Mouse (Mus musculus) embryonic stem cell, embryonic (primary cell): ENCODE data around the gene Rasa4.

ENCODE experiments used
- CTCF ChIA-PET, 4 experiments: fragments of 300-600 bp in 2 of 4; fragments of 350-600 bp in 2 of 4; sonication (Branson Sonifier 250); formaldehyde crosslinking; loops; one replicate each; lab custom pipeline; 2022; ENCODE audit warnings: inconsistent platforms in 2 of 4; lab: Charles Lee
- POLR2A ChIA-PET, 4 experiments: fragments of 300-600 bp in 2 of 4; fragments of 350-600 bp in 2 of 4; sonication (Branson Sonifier 250); formaldehyde crosslinking; loops; one replicate each; lab custom pipeline; 2022; ENCODE audit warnings: antibody characterized with exemption in 4 of 4, inconsistent platforms in 1 of 4; lab: Charles Lee

The Rasa4 gene

DNA sequence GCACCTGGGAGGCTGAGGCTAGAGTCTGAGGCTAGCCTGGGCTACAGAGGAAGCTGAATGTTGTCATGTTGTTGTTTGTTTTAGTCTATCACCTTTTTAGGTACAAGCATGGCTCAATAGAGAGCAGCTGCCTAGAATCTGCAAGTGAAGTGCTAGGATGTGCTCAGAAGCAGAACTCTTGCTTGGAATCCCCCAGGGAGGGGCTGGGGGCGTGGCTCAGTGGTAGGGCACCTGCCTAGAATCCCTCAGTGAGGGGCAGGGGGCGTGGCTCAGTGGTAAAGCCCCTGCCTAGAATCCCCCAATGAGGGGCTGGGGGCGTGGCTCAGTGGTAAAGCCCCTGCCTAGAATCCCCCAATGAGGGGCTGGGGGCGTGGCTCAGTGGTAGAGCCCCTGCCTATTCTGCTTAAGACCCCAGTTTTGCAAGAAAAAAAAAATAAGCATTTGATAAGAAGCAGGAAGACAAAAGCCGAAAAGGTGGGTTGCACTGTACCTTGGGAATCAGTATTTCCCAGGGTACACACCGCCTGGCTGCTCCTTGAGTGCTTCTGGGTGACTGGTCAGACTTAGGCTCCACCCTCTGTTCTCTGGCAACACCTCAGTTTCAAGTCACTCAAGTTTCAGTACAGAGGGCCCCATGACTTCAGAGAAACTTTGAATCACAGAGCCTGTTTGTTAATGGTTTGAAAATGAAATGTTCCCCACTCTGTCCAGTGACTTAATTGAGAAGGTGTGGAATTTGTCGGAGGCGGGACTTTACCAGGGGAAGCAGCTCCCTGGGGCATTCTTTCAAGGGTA lies 30.7 kb upstream of the Rasa4 start:
- ChIA-PET POLR2A (interaction anchor here (0.6 to 1.7 kb wide), 8 partner anchors 7 to 117 kb away, joined by 3 to 14 read pairs (median 4); no protein-coding TSS in a partner anchor), CTCF (interaction anchor here in 3 of 4 experiments (0.6 to 2.8 kb wide), 11 partner anchors 9 to 155 kb away, joined by 3 to 9 read pairs (median 4); no protein-coding TSS in a partner anchor)

DNA sequence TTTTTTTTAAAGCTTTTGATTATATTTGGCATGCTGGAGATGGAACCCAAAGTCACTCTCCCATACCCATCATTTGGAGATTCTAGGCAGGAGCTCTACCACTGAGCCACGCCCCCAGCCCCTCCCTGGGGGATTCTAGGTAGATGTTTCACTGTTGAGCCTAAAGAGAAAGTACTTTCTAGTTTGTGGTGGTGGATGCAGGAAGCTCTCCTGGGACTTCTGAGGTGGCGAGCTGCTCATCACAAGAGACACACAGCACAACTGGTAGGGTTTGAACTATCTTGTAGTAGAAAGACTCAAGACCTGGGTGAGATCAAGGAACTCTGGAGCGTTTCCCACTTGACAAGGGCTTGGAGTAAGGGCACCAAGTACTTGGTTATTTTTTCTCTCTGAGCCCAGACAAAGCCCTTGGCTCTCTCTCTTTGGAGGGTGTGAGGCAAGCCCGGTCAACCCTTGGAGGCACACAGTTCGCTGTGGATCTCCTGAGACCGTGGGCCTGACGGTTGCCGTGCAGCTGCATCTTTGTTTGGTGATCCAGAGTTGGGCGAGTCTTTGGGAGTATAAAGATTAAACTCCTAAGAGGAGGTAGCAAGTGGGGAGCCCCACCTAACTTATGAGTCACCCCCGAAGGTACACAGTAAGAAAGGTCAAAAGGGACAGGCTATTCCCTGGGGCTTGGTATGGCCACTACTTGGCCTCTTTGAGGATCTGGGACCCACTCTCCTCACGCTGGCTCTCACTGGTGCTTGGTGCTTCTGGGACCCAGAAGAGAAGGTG lies 29.2 kb upstream of the Rasa4 start, which contains the start of gene Upk3bl:
Gene Upk3bl (plus strand): TSS at position 192 of the 777 bp plus-strand sequence.
- ChIA-PET POLR2A (interaction anchor here in 2 of 4 experiments (0.6 to 1.6 kb wide), 5 partner anchors 9 to 196 kb away, joined by 3 to 5 read pairs (median 4); no protein-coding TSS in a partner anchor), CTCF (interaction anchor here in 3 of 4 experiments (0.6 to 2.8 kb wide), 5 partner anchors 7 to 439 kb away, joined by 3 to 9 read pairs (median 4); partner anchors contain the start of gene Upk3b (in 1 of the 3))

DNA sequence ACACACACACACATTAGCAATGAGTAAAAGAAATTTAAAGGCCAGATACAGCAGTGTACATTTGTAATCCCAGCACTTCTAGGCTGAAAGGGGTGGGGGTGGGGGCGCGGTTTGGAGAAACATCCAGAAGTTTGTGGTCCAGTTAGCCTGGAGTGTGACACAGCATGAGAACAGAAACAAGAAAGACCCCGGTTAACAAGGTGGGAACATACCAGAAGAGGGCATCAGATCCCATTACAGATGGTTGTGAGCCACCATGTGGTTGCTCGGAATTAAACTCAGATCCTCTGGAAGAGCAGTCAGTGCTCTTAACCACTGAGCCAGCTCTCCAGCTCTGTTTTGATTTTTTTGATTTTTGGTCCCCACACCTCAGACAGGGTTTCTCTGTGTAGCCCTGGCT lies 27.7 kb upstream of the Rasa4 start:
- ChIA-PET CTCF (interaction anchor here in 1 of 4 experiments (0.6 to 1.0 kb wide), 2 partner anchors 20 to 74 kb away, joined by 3 read pairs; no protein-coding TSS in a partner anchor), POLR2A (no interaction called here)

DNA sequence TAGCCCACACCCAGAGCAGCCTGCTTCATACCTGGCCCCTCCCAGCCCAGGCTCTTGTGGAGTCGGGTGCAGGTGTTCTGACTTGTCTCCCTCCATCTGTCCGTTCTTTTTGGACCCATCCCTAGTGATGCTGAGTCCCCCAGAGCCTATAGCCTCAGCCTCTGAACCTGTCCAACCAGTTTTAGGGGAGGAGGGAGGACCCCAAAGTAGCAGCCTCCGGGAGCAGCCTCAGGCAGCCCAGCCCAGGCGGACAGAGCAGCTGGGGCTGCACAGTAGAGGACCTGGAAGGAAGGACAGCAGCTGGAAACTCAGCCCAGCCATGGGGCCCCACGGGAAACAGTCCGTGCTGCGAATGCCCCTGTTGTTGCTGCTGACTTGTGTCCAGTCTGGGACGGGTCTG lies 26.6 kb upstream of the Rasa4 start:
- ChIA-PET POLR2A (interaction anchor here in 1 of 4 experiments (0.8 kb wide), 1 partner anchor 10 kb away, joined by 3 read pairs; no protein-coding TSS in a partner anchor), CTCF (interaction anchor here in 2 of 4 experiments (0.6 to 0.8 kb wide), 3 partner anchors 11 to 177 kb away, joined by 3 to 4 read pairs (median 3); no protein-coding TSS in a partner anchor)

DNA sequence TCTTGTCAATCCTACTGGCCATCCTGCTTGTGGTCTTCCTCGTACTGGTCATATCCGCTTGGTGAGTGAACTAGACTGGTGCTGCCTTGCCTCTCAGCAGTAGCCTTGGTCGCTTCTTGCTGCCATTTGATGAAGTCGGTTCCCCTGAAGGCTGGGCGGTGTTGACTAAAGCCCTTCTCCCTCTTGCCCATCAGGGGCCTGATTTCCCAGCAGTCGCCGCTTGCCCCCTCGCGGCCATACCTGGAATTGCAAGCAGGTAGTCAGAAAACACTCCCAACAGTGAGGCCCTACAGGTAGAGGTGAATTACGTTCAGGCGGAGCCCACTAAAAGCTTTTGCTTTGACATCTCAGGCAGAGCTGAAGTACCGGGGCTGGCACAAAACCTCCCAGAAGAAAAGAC lies 22.1 kb upstream of the Rasa4 start:
- POLR2A ChIA-PET: interaction anchor here in 3 of 4 experiments (0.6 to 1.9 kb wide), 15 partner anchors 14 to 173 kb away, joined by 3 to 6 read pairs (median 4); partner anchors contain the start of gene Hspb1 (in 1 of the 3)
- CTCF ChIA-PET: interaction anchor here (0.5 to 3.3 kb wide), 45 partner anchors 8 to 1747 kb away, joined by 3 to 21 read pairs (median 4); partner anchors contain the start of genes Dtx2 (in 1 of the 4), Orai2 (in 1 of the 4) and Zp3 (in 1 of the 4)

DNA sequence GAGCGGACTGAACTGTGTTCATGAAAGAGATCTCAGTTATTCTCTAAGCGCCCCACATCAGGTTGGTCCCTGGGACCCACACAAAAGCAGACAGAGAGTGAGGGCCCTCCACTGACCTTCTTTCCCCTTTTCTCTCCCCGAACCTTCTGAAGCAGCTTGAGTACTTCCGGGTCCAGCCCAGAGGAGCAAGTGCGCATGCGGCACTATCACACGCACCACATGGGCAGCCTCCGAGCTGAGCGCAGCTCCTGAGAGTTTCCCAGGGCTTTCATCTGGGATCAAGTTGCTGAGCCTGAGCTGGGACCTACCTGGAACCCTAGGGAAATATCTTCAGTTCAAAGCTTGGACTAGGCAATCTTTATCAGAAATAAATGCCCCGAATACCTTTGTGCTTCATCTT lies 19.8 kb upstream of the Rasa4 start:
- POLR2A ChIA-PET: interaction anchor here (0.6 to 2.0 kb wide), 20 partner anchors 9 to 144 kb away, joined by 3 to 6 read pairs (median 4); partner anchors contain the start of genes Polr2j (in 1 of the 4) and Rasa4 (in 1 of the 4)
- CTCF ChIA-PET: interaction anchor here (0.5 to 2.2 kb wide), 24 partner anchors 9 to 189 kb away, joined by 3 to 7 read pairs (median 4); no protein-coding TSS in a partner anchor

DNA sequence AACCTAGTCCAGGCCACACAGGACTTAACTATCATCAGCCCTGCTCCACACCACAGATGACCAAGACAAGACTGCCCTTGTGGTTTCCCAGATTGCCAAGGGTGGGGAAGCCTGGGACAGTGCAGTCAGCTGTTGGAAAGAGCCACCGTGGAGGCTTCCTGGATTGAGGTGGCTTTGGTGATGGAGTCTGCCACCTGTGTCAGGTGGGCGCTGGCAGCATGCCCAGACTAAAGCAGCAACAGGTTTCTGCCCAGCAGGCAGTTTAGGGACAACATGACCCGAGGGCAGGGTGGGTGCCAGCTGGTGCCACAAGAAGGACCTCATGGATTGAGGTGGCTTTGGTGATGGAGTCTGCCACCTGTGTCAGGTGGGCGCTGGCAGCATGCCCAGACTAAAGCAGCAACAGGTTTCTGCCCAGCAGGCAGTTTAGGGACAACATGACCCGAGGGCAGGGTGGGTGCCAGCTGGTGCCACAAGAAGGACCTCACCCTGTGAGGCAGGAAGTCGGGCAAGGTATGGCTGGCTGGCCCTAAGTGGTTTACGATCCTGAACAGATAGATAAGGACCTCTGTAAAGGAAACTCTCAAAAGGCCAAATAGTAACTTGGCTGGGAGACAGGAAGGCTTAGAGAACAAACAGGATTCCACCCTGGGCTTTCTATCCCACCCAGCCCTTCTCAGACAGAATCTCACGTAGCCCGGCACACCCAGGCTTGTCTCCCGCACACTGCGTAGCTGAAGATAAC lies 17.1 kb upstream of the Rasa4 start:
- CTCF ChIA-PET: interaction anchor here in 2 of 4 experiments (0.6 to 1.6 kb wide), 5 partner anchors 9 to 189 kb away, joined by 3 to 6 read pairs (median 3); no protein-coding TSS in a partner anchor
- POLR2A ChIA-PET: interaction anchor here in 3 of 4 experiments (0.5 to 1.4 kb wide), 5 partner anchors 9 to 179 kb away, joined by 3 to 9 read pairs (median 3); partner anchors contain the start of gene Hspb1 (in 1 of the 3)

DNA sequence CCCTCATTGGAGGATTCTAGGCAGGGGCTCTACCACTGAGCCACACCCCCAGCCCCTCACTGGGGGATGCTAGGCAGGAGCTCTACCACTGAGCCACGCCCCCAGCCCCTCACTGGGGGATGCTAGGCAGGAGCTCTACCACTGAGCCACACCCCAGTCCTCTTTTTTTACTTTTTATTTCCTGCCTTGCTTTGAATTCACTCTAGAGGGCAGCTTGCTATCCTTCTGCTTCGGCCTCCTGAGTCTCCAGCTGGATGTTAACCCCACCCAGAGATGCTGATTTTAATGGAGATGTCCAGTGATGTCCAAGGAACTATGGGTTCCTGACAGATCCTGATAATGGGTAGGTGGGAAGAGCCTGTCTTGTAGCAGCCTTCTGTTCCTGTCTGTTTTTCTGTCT lies 14.3 kb upstream of the Rasa4 start:
- CTCF ChIA-PET: interaction anchor here in 3 of 4 experiments (0.6 to 1.3 kb wide), 12 partner anchors 9 to 682 kb away, joined by 3 to 6 read pairs (median 3); no protein-coding TSS in a partner anchor
- POLR2A ChIA-PET: interaction anchor here in 3 of 4 experiments (0.6 to 1.3 kb wide), 6 partner anchors 11 to 1661 kb away, joined by 3 to 4 read pairs (median 4); partner anchors contain the start of gene Rasa4 (in 1 of the 3)

DNA sequence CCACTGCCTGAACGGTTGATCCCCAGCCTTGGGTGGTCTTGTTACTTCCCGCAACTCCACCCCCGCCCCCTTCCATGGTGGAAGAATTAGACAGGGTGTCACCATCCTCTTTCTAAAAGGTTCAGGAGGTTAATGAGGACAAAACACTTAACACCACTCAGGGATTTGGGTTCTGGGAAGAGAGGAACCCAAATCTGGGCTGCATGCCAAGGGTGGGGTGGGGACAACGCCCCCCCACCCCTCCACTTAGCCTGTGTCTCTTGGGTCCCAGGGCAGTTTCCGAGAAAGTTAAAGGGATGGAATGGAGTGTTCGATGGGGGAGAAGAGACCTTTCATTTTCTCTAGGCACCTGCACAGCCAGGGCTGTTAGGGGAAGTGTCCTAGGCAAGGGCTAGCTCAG lies 10.7 kb upstream of the Rasa4 start:
- POLR2A ChIA-PET: interaction anchor here in 3 of 4 experiments (0.6 to 1.2 kb wide), 11 partner anchors 9 to 186 kb away, joined by 3 to 5 read pairs (median 3); partner anchors contain the start of genes Rasa4 (in 3 of the 3), Dtx2 (in 1 of the 3) and Hspb1 (in 1 of the 3)
- CTCF ChIA-PET: interaction anchor here in 2 of 4 experiments (0.9 to 1.2 kb wide), 5 partner anchors 9 to 218 kb away, joined by 3 to 4 read pairs (median 3); no protein-coding TSS in a partner anchor

DNA sequence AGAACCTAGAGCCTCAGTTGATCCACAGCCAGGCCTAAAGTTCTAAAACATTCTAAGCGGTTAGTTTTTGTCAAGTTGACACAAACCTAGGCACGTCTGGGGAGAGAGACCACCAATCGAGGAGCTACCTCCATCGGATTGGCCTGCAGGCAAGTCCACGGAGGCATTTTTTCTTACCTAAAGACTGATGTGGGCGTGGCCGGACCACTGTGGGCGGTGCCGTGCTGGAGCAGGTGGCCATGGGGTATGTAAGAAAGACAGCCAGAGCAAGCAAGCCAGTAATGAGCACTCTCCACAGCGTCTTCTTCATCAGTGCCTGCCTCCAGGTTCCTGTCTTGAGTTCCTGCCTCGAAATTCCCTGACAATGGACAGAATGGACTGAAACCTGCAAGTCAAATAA lies 10.2 kb upstream of the Rasa4 start:
- ChIA-PET CTCF (interaction anchor here in 3 of 4 experiments (0.6 to 1.5 kb wide), 7 partner anchors 9 to 218 kb away, joined by 3 to 4 read pairs (median 3); no protein-coding TSS in a partner anchor), POLR2A (interaction anchor here in 3 of 4 experiments (0.6 to 1.2 kb wide), 11 partner anchors 10 to 692 kb away, joined by 3 to 5 read pairs (median 3); partner anchors contain the start of genes Rasa4 (in 3 of the 3), Dtx2 (in 1 of the 3) and Hspb1 (in 1 of the 3))

DNA sequence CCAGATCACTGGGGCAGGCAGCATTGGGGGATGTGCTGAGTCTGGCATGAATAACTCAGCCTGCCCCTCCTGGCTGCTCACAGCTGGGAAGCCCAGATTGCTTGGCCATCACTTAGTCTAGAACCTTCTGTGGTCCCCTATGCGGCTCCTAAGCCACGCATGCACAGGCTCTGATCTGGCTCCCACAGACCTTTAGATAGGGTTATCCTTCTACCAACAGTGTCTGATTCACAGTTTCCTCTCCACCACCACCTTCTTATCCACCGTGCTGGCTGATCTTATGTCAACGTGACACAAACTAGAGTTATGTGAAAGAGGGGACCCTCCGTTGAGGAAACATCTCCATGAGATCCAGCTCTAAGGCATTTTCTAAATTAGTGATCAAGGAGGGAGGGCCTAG lies 8.6 kb upstream of the Rasa4 start:
- POLR2A ChIA-PET: interaction anchor here in 1 of 4 experiments (0.9 to 1.7 kb wide), 2 partner anchors 11 to 76 kb away, joined by 3 to 6 read pairs; no protein-coding TSS in a partner anchor

DNA sequence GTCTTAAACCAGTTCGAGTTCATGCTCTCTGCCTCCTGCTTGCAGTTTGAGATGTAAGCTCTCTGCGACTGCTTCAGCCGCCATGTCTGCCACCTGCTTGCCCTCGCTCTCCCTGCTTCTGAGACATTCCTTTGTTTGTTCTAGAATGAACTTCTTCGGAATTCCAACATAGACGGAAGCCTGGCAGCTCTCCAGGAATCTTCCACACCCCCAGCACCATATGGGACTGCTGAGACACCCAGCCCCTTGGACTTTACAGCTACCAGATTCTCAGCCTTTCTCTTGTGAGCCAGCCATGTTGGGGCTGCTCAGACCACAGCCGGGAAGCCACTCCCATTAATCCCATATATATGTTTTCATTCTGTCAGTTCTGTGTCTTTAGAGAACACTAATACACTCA lies 7.4 kb upstream of the Rasa4 start:
- ChIA-PET POLR2A (interaction anchor here in 3 of 4 experiments (0.7 to 1.7 kb wide), 7 partner anchors 9 to 173 kb away, joined by 3 to 6 read pairs (median 3); partner anchors contain the start of gene Ywhag (in 1 of the 3)), CTCF (interaction anchor here in 2 of 4 experiments (0.5 to 0.9 kb wide), 4 partner anchors 8 to 124 kb away, joined by 3 read pairs; no protein-coding TSS in a partner anchor)

More for the DNA sequence above, 8.6 kb upstream of the Rasa4 start:
- CTCF ChIA-PET: interaction anchor here in 1 of 4 experiments (0.7 kb wide), 1 partner anchor 10 kb away, joined by 3 read pairs; no protein-coding TSS in a partner anchor

DNA sequence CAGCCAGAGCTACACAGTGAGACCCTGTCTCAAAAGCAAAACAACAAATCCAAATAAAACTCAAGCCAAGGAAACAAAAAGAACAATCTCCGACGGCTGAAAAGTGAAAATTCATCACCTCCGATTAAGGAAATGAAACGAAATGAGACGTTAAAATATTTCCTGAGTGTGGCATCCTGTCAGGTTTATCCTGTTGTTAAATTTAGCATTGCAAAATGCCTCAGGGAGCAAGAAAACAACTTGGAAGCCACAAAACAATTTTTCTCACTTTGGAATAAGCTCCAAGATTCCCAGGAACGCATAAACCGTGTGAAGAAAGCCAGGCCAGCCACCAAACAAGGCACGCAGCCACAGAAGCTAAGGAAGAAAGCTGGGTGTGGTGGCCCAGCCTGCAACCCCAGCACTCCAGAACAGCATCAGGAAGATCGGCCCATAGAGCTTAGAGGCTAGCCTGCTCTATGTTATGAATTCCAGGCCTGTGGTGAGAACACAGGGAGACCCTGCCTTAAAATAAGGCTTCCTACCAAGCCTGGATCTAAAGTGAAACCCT lies 6.6 kb upstream of the Rasa4 start:
- CTCF ChIA-PET: interaction anchor here in 2 of 4 experiments (0.5 to 0.9 kb wide), 3 partner anchors 15 to 45 kb away, joined by 3 read pairs; no protein-coding TSS in a partner anchor
- POLR2A ChIA-PET: interaction anchor here (0.5 to 1.3 kb wide), 5 partner anchors 9 to 174 kb away, joined by 3 to 5 read pairs (median 3); partner anchors contain the start of genes Dtx2 (in 1 of the 4) and Ywhag (in 1 of the 4)

DNA sequence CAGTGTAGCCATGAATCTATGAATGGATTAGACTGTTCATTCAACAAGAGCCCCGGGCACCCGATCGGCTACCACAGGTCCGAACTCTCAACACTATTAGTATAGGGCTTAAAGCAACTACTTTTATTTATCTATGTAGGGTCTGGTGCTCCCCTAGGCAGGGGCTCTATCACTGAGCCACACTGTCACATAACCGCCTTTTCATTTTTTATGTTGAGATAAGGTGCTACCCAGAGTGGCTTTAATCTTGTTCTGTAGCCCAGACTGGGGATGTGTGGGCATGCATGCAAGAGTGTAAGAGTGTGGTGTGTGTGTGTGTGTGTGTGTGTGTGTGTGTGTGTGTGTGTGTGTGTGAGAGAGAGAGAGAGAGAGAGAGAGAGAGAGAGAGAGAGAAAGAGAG lies 5.6 kb upstream of the Rasa4 start:
- CTCF ChIA-PET: interaction anchor here in 2 of 4 experiments (0.7 to 1.6 kb wide), 2 partner anchors 14 to 29 kb away, joined by 3 read pairs; no protein-coding TSS in a partner anchor
- POLR2A ChIA-PET: no interaction called here

DNA sequence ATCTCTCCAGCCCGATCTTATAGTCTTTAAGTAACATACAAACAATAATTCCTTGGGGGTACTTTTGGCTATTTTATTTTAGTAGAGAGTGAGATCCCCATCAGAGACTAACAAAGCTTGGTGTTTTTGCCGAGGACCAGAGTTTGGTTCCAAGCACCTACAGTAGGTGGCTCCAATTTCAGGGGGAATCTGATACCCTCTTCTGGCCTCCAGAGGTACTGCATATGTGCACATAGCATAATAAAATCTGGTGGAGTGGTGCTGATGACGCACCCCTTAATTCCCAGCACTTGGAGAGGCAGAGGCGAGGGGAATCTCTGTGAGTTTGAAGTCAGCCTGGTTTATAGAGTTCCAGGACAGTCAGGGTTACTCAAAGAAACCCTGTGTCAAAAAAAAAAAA lies 1.4 kb upstream of the Rasa4 start:
- POLR2A ChIA-PET: interaction anchor here in 3 of 4 experiments (0.7 to 2.5 kb wide), 6 partner anchors 13 to 120 kb away, joined by 3 to 9 read pairs (median 4); no protein-coding TSS in a partner anchor
- CTCF ChIA-PET: interaction anchor here in 3 of 4 experiments (0.5 to 1.8 kb wide), 12 partner anchors 11 to 272 kb away, joined by 3 to 7 read pairs (median 3); partner anchors contain the start of genes Dtx2 (in 1 of the 3) and Polr2j (in 1 of the 3)
